Mouse (Mus musculus) thymus, postnatal 0 days (tissue): ENCODE measurements around the gene Pramel1. TPM values are rescaled to one million over a fixed set of nuclear protein-coding genes. Genes with fewer than 3 reads are reported as not detected.
A peak's percentile ranks its signal among the peaks of the same experiment; 100 is the strongest.
"Not testable (repeated sequence)": the region's sequence is repeated elsewhere in the genome, so short reads cannot be mapped to it uniquely, and the experiment has no call there.

Experiments
- DNase-seq: peaks from one replicate; pipeline ENCODE4 v3.0.0-alpha.2; 2015; ENCODE audit warnings: low spot score
- polyA plus RNA-seq: library from polyadenylated mRNA; unstranded; fragments of >200 nt; fragmentation: Nextera tagmentation; extraction: Ambion mirVana; gene quantifications from 2 replicates; pipeline ENCODE4 v1.2.1, GENCODE M21; 2015

Gene Pramel1
- not detected in 2 replicates for polyA plus RNA-seq

DNA sequence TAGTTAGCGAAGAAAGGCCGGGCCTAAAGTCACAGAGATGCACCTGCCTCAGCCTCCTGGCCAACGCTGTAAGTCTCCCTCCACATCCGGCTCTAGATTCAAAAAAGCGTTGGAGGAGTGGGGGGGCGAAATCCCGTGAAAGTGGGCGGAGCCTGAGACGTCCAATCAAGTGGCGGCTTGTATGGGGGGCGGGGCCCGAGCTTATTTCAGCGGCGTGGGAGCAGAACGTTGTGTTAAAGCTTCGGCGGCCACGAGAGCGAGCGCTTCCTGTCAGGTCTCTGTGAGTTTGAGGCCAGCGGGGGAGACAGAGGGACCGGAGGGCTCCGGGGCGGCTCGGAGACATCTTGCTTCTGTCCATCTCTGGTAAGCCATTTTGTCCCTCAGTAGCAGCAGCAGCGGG, at the start of gene Pramel1:
Gene Pramel1, plus strand, starts transcription at position 248 of the 400 bp plus-strand sequence.
- no peak for DNase-seq

DNA sequence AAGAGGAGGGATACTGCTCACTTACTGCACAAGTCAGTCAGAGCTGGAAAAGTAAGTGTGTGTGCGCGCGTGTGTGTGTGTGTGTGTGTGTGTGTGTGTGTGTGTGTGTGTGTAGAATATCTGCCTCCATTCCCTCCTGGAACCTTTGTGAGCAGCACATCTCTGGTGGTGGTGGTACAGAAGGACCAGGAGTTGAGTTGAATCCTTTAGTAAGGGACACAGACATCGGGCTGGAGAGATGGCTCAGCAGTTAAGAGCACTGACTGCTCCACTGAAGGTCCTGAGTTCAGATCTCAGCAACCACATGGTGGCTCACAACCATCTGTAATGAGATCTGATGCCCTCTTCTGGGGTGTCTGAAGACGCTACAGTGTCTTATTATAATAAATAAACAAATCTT, 48.7 kb upstream of the Pramel1 start:
- not testable (repeated sequence) for DNase-seq

DNA sequence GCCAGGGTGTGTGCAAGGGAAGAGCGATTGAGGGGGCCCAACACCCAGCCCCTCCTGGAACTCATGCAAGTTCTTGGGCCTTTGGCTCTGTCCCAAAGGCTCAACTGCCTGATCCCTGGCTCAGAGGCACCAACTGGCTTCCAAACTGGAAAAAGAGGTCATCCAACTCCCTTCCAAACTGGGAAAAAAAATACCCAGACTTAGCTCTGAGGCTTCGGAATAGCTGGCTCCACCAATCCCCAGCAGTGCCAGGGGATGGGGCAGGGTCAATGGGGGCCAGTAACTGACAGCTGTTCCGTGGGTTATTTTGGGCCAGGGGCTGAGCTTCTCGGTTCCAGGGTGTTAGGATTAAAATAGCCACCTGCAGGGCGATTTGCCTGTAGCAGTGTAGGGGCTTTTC, 45.5 kb upstream of the Pramel1 start:
- no peak for DNase-seq

DNA sequence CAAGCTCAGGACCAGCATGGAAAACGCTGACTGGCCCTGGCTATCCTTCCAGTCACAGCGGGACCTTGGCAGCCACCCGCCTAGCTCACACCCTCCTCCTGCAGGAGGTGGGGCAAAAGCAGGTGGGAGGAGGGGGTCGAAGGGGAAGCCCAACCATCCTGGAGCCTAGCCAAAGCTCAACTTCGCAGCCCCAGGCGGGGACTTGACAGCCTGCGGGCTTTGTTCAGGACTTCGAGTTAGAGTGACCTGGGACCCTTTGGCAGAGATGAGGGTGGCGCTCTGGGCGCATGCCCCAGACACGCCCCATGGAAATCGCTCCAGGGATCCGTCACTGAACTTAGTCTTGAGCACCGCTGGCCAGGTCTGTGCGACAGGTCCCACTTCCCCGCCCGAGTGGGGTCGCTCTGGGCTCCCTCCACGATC, 44.7 kb upstream of the Pramel1 start, which contains the start of gene Lrrc38:
Gene Lrrc38, plus strand, starts transcription at position 274 of the 423 bp plus-strand sequence.
- no peak for DNase-seq

DNA sequence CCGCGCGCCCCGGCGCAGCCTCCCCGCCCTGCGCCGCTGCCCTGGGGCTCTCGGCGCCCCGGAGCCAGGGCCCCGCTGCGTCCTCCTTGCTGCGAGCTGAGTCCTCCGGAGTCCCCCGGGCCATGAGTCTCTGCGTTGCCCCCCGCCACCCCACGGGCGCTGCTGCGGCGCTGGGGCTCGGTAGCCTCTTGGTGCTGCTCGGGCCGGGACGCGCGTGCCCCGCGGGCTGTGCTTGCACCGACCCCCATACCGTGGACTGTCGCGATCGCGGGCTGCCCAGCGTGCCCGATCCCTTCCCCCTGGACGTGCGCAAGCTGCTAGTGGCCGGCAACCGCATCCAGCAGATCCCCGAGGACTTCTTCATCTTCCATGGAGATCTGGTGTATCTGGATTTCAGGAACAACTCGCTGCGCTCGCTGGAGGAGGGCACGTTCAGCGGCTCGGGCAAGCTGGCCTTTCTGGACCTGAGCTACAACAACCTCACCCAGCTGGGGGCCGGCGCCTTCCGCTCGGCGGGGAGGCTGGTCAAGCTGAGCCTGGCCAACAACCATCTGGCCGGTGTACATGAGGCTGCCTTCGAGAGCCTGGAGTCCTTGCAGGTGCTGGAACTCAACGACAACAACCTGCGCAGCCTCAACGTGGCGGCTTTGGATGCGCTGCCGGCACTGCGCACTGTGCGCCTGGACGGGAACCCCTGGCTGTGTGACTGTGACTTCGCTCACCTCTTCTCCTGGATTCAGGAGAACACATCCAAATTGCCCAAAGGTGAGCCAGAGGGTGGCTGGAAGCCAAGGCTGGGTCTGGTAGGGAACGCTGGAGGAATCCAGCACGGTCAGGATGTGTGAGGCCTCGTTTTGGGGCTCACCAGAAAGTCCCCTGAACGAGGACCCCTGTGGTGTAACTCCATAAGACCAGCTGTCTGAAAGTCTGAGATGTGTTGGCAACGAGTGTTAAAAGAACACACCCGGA, 43.9 kb upstream of the Pramel1 start:
- no peak for DNase-seq

- DNase-seq = no peak
Measured at GRCm38 (mm10) chr4:143352301-143352700, 41.9 kb upstream of the Pramel1 start.

DNA sequence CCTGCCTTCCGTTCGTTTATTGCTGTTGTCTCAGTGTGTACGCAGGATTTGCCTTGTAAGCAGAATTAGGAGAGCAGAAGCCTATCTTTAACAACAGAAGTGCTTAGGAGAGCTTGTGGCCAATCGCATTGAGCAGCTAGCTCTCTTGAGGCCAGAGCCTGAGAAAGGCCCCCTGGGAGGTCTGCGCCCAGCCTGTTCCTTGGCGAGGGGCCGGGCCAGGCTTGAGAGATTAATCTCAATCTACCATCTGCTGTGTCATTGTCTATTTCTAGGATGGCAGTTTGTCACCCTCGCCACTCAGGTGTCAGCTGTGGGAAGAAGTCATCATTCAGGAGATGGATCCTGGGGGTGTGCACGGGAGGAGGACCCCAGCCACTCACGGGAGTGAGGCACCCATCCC, 32.7 kb upstream of the Pramel1 start:
- DNase-seq = no peak

GRCm38 (mm10) chr4:143366415-143367041, 27.7 kb upstream of the Pramel1 start:
- DNase-seq = no peak

- DNase-seq = no peak
Measured at GRCm38 (mm10) chr4:143379480-143379879, 14.7 kb upstream of the Pramel1 start.

DNA sequence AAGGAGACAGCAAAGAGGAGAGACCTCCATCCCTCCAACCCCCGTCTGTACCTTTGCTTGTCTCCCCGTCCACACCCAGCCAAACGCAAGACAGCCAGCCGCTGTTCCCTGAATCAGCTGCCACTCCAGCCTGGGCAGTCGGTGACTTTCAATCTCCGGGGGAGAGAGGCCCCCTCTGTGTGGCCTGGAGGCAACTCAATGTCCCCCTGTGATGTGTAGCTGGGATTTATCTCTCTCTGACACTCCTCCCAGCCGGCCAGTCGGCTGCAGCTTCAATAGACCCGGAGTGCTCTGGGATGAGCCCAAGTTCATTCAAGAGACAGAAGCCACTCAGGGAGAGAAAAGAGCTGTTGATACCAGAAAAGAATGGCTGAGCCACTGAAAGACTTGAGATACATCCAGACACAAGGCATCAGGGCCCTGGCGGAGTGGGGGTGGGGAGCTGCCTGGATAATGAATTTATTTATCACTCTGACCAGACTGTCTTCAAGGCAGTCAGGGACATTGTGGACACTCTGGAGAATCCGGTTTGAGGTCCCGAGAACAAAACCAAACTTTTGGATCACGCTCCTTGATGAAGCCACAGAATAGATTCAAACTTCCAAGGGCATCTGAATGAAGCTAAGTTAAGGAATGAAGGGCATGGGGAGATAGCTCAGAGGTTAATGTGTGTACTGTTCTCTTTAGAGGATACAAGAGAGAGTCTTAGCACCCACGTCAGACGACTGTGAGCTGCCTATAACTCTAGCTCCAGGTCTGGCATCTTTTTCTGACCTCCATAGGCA, 14.1 kb upstream of the Pramel1 start:
- no peak for DNase-seq

DNA sequence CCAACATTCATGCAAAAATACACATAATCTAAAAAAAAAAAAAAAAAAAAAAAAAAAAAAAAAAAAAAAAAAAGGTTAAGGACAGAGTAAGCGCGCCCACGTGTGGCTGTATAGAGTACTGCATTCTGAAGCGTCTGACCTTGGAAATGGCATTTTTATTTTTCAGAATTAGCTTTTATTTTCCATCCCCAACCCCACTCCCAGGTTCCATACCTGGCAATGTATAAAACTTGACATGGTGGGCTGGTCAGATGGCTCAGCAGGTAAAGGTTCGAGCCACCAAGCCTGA, 13.6 kb upstream of the Pramel1 start:
- peak; percentile 9 for DNase-seq

DNA sequence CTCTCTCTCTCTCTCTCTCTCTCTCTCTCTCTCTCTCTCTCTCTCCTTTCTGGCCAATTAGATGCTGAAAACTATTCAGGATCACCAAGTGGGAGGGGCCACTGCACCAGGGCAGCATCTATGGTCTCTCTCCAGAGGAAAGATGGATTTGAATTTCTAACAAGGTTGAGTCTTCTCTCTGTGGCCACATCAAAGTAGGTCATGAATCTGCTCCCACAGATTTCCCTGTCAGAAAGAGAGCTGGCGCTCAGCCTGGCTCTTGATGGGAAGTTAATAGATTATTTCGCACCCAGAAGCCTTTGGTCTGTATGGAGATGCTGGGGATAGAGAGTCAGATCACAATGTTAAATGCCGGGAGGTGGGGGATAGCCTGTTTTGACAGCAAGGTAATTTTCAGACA, 12.1 kb upstream of the Pramel1 start:
- no peak for DNase-seq

DNA sequence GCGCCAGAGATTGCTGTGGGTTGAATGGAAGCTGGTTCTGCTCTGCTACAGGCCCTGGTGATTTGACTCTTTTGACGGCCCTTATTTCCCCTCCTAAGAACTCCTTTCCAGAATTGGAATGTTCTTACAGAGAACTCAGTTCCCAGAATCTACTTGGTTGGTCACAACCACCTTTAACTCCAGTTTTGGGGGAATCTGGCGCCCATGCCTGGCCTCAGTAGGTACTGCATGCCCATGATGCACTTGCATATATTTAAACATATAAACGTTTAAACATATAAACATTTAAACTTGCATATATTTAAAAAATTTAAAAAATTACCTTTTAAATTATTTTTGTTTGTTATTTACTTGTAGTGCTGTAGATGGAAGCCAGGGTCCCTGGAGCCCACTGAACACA, 10.6 kb upstream of the Pramel1 start:
- DNase-seq = no peak

- peak; percentile 17 for DNase-seq
Measured at GRCm38 (mm10) chr4:143388955-143389702, 5.1 kb upstream of the Pramel1 start.

- DNase-seq = no peak
Measured at GRCm38 (mm10) chr4:143411566-143412218, 17.5 kb downstream of the Pramel1 start.

DNA sequence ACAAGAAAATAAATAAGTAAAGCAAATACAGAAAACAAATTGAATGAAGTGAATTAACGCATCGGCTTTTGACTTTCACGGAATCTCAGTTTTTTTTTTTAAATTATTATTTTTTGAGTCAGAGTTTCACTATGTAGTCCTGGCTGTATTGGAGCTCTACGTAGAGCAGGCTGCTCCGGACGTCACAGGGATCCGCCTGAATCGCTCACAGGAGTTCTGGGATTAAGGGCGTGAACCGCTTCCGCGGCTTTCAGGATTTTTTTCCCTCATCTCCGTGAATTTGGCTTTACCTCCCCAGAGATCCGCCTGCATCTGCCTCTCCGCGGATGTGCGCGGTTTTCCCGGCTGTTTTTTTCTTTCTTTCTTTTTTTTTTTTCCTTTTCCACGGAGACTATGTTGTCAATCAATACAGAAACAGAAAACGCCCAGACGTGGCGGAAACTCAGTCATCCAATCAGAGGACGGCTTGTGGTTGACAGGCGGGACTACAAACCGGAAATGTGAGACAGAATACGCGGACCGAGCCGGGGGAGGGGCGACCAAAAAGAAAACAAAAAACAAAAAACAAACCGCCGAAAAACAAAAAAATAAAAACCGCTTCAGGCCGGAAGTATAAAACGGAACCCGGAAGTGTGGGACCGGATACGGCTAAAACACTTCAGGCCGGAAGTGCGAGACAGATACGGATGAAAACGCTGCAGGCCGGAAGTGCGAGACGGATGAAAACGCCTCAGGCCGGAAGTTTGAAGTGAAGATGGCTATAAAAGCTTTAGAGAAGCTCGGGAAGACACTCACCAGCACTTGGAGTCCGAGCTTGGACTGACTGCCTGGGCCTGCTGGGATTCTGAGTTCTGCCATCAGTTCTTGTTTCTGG, 18.2 kb downstream of the Pramel1 start, which contains the start of gene Pramef8:
Gene Pramef8, plus strand, starts transcription at position 208 of the 874 bp plus-strand sequence.
- DNase-seq = peak; percentile 91

DNA sequence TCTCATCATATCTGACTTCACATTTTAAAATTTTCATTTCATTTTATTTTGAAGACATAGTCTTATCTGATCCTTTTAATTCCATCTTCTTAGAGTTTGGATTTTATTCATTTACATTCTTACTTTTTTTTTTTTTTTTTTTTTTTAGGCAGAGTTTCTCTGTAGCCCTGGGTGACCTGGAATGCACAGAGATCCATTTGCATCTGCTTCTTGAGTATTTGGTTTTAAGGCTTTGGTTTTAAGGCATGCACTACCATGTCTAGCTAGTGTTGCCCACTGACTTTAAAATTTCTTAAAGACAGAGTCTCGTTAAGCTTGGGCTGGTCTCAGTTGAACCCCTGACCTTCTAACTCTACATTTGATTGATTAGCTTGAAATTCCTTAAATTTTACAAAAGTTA, 19.4 kb downstream of the Pramel1 start:
- DNase-seq = no peak

GRCm38 (mm10) chr4:143414121-143414520, 19.9 kb downstream of the Pramel1 start:
- DNase-seq = no peak

- DNase-seq = not testable (repeated sequence)
Measured at GRCm38 (mm10) chr4:143426770-143427169, 32.5 kb downstream of the Pramel1 start.
